Mouse (Mus musculus) inflammation-experienced regulatory T-cells, adult 6 months (primary cell): ENCODE measurements around the gene Tmem233. TPM values are rescaled to one million over a fixed set of nuclear protein-coding genes. Genes with fewer than 3 reads are reported as not detected.

Experiments
- ATAC-seq: one replicate; pipeline ENCODE4 v1.8.0; 2017
- polyA plus RNA-seq, 3 experiments: library from polyadenylated mRNA; unstranded; fragments of 100-300 nt; shearing (Covaris generic); gene quantifications; one replicate each; pipeline ENCODE4 v1.2.1; 2017

Tmem233 gene
- polyA plus RNA-seq = not detected

- no peak for ATAC-seq
These were observed at the start of gene Tmem233 for GRCm38 (mm10) chr5:116083081-116083480. Tmem233 (minus strand) TSS chr5:116083244.

GRCm38 (mm10) chr5:116123344-116123743 is 40.3 kb upstream of the Tmem233 start:
- ATAC-seq = no peak

GRCm38 (mm10) chr5:116116567-116116966 is 33.5 kb upstream of the Tmem233 start:
- ATAC-seq = peak; percentile 46

GRCm38 (mm10) chr5:116116110-116116509 is 33.1 kb upstream of the Tmem233 start:
- ATAC-seq = no peak

GRCm38 (mm10) chr5:116115071-116115834 is 32.2 kb upstream of the Tmem233 start:
- ATAC-seq = no peak

- ATAC-seq = no peak
These were observed 25.6 kb upstream of the Tmem233 start for GRCm38 (mm10) chr5:116108651-116109050.

GRCm38 (mm10) chr5:116084231-116084630 is 1.2 kb upstream of the Tmem233 start:
- no peak for ATAC-seq

GRCm38 (mm10) chr5:116082241-116082900 is 673 bp downstream of the Tmem233 start:
- ATAC-seq = no peak

- no peak for ATAC-seq
These were observed 1.4 kb downstream of the Tmem233 start for GRCm38 (mm10) chr5:116081616-116082015.

GRCm38 (mm10) chr5:116080736-116081135 is 2.3 kb downstream of the Tmem233 start:
- no peak for ATAC-seq

- ATAC-seq = no peak
These were observed 13.4 kb downstream of the Tmem233 start for GRCm38 (mm10) chr5:116069618-116070017.

- no peak for ATAC-seq
These were observed 30.2 kb downstream of the Tmem233 start for GRCm38 (mm10) chr5:116052826-116053225.

- no peak for ATAC-seq
These were observed 30.9 kb downstream of the Tmem233 start for GRCm38 (mm10) chr5:116052171-116052570.

- ATAC-seq = no peak
These were observed 33.2 kb downstream of the Tmem233 start for GRCm38 (mm10) chr5:116049821-116050220.

- ATAC-seq = no peak
These were observed 34.7 kb downstream of the Tmem233 start for GRCm38 (mm10) chr5:116048321-116048720.

GRCm38 (mm10) chr5:116046246-116046645 is 36.8 kb downstream of the Tmem233 start:
- no peak for ATAC-seq

- ATAC-seq = no peak
These were observed 37.5 kb downstream of the Tmem233 start for GRCm38 (mm10) chr5:116045581-116045980.

GRCm38 (mm10) chr5:116042241-116042640 is 40.8 kb downstream of the Tmem233 start:
- ATAC-seq = no peak

GRCm38 (mm10) chr5:116039706-116040105 is 43.3 kb downstream of the Tmem233 start:
- peak; percentile 17 for ATAC-seq

- no peak for ATAC-seq
These were observed 45.3 kb downstream of the Tmem233 start for GRCm38 (mm10) chr5:116037731-116038130.

- ATAC-seq = no peak
These were observed 46.6 kb downstream of the Tmem233 start for GRCm38 (mm10) chr5:116036465-116036864.

- no peak for ATAC-seq
These were observed 51.9 kb downstream of the Tmem233 start for GRCm38 (mm10) chr5:116031190-116031577.

GRCm38 (mm10) chr5:116030566-116031189 is 52.4 kb downstream of the Tmem233 start:
- no peak for ATAC-seq

- peak; percentile 81 for ATAC-seq
These were observed 54.0 kb downstream of the Tmem233 start for GRCm38 (mm10) chr5:116029071-116029470.
